Mouse (Mus musculus): ENCODE data around the gene Lancl3. TPM values are rescaled to one million over a fixed set of nuclear protein-coding genes. Genes with fewer than 3 reads are reported as not detected.
A peak's percentile ranks its signal among the peaks of the same experiment; 100 is the strongest.
"Not testable (repeated sequence)": the region's sequence is repeated elsewhere in the genome, so short reads cannot be mapped to it uniquely, and the experiment has no call there.

Lancl3 gene
- polyA plus RNA-seq, 1 experiment from 2014 or later: 3.1 TPM

GRCm38 (mm10) chrX:9271112-9271511, 71.4 kb downstream of the Lancl3 start:
- no peak overlapping the region for H3K4me3 ChIP-seq (replicated peaks)
- no peaks in the 10 kb centered on the region for H3K27me3 ChIP-seq (replicated peaks)
- WGBS: 69% methylated on average over 3 of the region's 3 CpGs
- H3K9me3 ChIP-seq (replicated peaks): no peaks in the 10 kb centered on the region
- H3K4me1 ChIP-seq: no peaks in the 10 kb centered on the region
- H3K9ac ChIP-seq (replicated peaks): no peak overlapping the region
- H3K4me2 ChIP-seq: no peak overlapping the region
- no peak for ATAC-seq (ENCODE audit: low FRiP score)
- H3K36me3 ChIP-seq: no peaks in the 10 kb centered on the region
- no peak overlapping the region for H3K27ac ChIP-seq (replicated peaks)

- Histone ChIP-seq H3K9me3 (replicated peaks) (no peaks in the 10 kb centered on the region), H3K27ac (replicated peaks) (peak overlapping the region; percentile 63; the same call in 1 of the 2 replicates), H3K4me2 (peak overlapping the region; percentile 55), H3K4me3 (replicated peaks) (peak overlapping the region; percentile 56), H3K36me3 (no peaks in the 10 kb centered on the region), H3K9ac (replicated peaks) (no peak overlapping the region), H3K27me3 (replicated peaks) (no peaks in the 10 kb centered on the region), H3K4me1 (no peaks in the 10 kb centered on the region)
- ATAC-seq (ENCODE audit: low FRiP score): no peak
- 23% methylated on average over 8 of the region's 8 CpGs for WGBS
Measured at GRCm38 (mm10) chrX:9271947-9272459, 72.3 kb downstream of the Lancl3 start.

- H3K4me1 ChIP-seq: no peaks in the 10 kb centered on the region
- H3K27ac ChIP-seq (replicated peaks): peak within 1 kb of the TSS; percentile 63
- H3K27me3 ChIP-seq (replicated peaks): no peaks in the 10 kb centered on the region
- peak within 1 kb of the TSS; percentile 55 for H3K4me2 ChIP-seq
- H3K4me3 ChIP-seq (replicated peaks): peak within 1 kb of the TSS; percentile 56
- H3K9ac ChIP-seq (replicated peaks): peak within 1 kb of the TSS; percentile 45
- 11% methylated on average over 44 of the region's 94 CpGs for WGBS
- no peaks in the 10 kb centered on the region for H3K36me3 ChIP-seq
- no peaks in the 10 kb centered on the region for H3K9me3 ChIP-seq (replicated peaks)
- ATAC-seq (ENCODE audit: low FRiP score): peak; percentile 93
Measured at GRCm38 (mm10) chrX:9272460-9273361, 73.0 kb downstream of the Lancl3 start, which contains the start of gene Xk. TSS of gene Xk (plus strand) at chrX:9272756.

GRCm38 (mm10) chrX:9273377-9274002, 73.8 kb downstream of the Lancl3 start:
- Histone ChIP-seq H3K9ac (replicated peaks) (peak overlapping the region; percentile 45), H3K9me3 (replicated peaks) (no peaks in the 10 kb centered on the region), H3K4me3 (replicated peaks) (peak overlapping the region; percentile 56), H3K4me1 (no peaks in the 10 kb centered on the region), H3K27ac (replicated peaks) (no peak overlapping the region), H3K36me3 (no peaks in the 10 kb centered on the region), H3K27me3 (replicated peaks) (no peaks in the 10 kb centered on the region), H3K4me2 (peak overlapping the region; percentile 55)
- no peak for ATAC-seq (ENCODE audit: low FRiP score)
- 60% methylated on average over 12 of the region's 12 CpGs for WGBS

- Histone ChIP-seq H3K9me3 (replicated peaks) (no peaks in the 10 kb centered on the region), H3K4me1 (no peaks in the 10 kb centered on the region), H3K27ac (replicated peaks) (no peak overlapping the region), H3K9ac (replicated peaks) (no peak overlapping the region), H3K36me3 (no peaks in the 10 kb centered on the region), H3K4me2 (no peak overlapping the region), H3K4me3 (replicated peaks) (no peak overlapping the region), H3K27me3 (replicated peaks) (no peaks in the 10 kb centered on the region)
- WGBS: 87% methylated on average over 8 of the region's 8 CpGs
- no peak for ATAC-seq (ENCODE audit: low FRiP score)
Measured at GRCm38 (mm10) chrX:9274321-9274720, 74.6 kb downstream of the Lancl3 start.

GRCm38 (mm10) chrX:9283464-9283863, 83.8 kb downstream of the Lancl3 start, which contains the start of gene H2al1m:
TSS of gene H2al1m (plus strand) at chrX:9283764.
- H3K9ac ChIP-seq (replicated peaks); H3K9me3 ChIP-seq (replicated peaks); H3K4me3 ChIP-seq (replicated peaks); ATAC-seq (ENCODE audit: low FRiP score); H3K4me1 ChIP-seq; H3K27ac ChIP-seq (replicated peaks); H3K4me2 ChIP-seq; H3K36me3 ChIP-seq; H3K27me3 ChIP-seq (replicated peaks): not testable (repeated sequence)
- WGBS: no CpG with 5 or more reads among the region's 1 CpGs

GRCm38 (mm10) chrX:9293140-9293829, 93.6 kb downstream of the Lancl3 start:
- H3K9me3 ChIP-seq (replicated peaks); H3K4me1 ChIP-seq; H3K36me3 ChIP-seq; H3K27me3 ChIP-seq (replicated peaks); H3K9ac ChIP-seq (replicated peaks); H3K4me2 ChIP-seq; H3K4me3 ChIP-seq (replicated peaks); ATAC-seq (ENCODE audit: low FRiP score); H3K27ac ChIP-seq (replicated peaks): not testable (repeated sequence)
- 90% methylated on average over 4 of the region's 4 CpGs for WGBS

- no peak for ATAC-seq (ENCODE audit: low FRiP score)
- WGBS: 91% methylated on average over 5 of the region's 5 CpGs
- Histone ChIP-seq H3K27me3 (replicated peaks) (no peaks in the 10 kb centered on the region), H3K36me3 (no peaks in the 10 kb centered on the region), H3K9ac (replicated peaks) (no peak overlapping the region), H3K4me1 (no peaks in the 10 kb centered on the region), H3K9me3 (replicated peaks) (no peaks in the 10 kb centered on the region), H3K4me3 (replicated peaks) (no peak overlapping the region), H3K27ac (replicated peaks) (no peak overlapping the region), H3K4me2 (no peak overlapping the region)
Measured at GRCm38 (mm10) chrX:9298413-9298864, 98.7 kb downstream of the Lancl3 start.

GRCm38 (mm10) chrX:9302791-9303190, 103.1 kb downstream of the Lancl3 start:
- ATAC-seq (ENCODE audit: low FRiP score): no peak
- Histone ChIP-seq H3K9ac (replicated peaks) (no peak overlapping the region), H3K27me3 (replicated peaks) (no peaks in the 10 kb centered on the region), H3K9me3 (replicated peaks) (no peaks in the 10 kb centered on the region), H3K4me3 (replicated peaks) (no peak overlapping the region), H3K4me2 (no peak overlapping the region), H3K27ac (replicated peaks) (no peak overlapping the region), H3K4me1 (no peaks in the 10 kb centered on the region), H3K36me3 (no peaks in the 10 kb centered on the region)
- WGBS: 87% methylated on average over 5 of the region's 5 CpGs

GRCm38 (mm10) chrX:9303455-9303854, 103.8 kb downstream of the Lancl3 start:
- Histone ChIP-seq H3K9me3 (replicated peaks) (no peaks in the 10 kb centered on the region), H3K9ac (replicated peaks) (no peak overlapping the region), H3K27ac (replicated peaks) (no peak overlapping the region), H3K4me1 (no peaks in the 10 kb centered on the region), H3K4me2 (no peak overlapping the region), H3K36me3 (no peaks in the 10 kb centered on the region), H3K27me3 (replicated peaks) (no peaks in the 10 kb centered on the region), H3K4me3 (replicated peaks) (no peak overlapping the region)
- ATAC-seq (ENCODE audit: low FRiP score): no peak
- WGBS: 83% methylated on average over 1 of the region's 1 CpGs

- not testable (repeated sequence) for H3K9ac ChIP-seq (replicated peaks); H3K4me1 ChIP-seq; H3K27ac ChIP-seq (replicated peaks); H3K4me2 ChIP-seq; H3K36me3 ChIP-seq; H3K9me3 ChIP-seq (replicated peaks); ATAC-seq (ENCODE audit: low FRiP score); H3K4me3 ChIP-seq (replicated peaks); H3K27me3 ChIP-seq (replicated peaks)
Measured at GRCm38 (mm10) chrX:9316457-9316856, 116.8 kb downstream of the Lancl3 start.
